Mouse (Mus musculus) gastrocnemius, adult 18-20 months (tissue): Measurements from ENCODE around the gene Atp7a. TPM values are rescaled to one million over a fixed set of nuclear protein-coding genes. Genes with fewer than 3 reads are reported as not detected.

Experiments used
- DNase-seq: peaks from one replicate; pipeline ENCODE4 v3.0.0; 2021; ENCODE audit warnings: low spot score
- total RNA-seq, 2 experiments: library from RNA; stranded (reverse); gene quantifications; 2 replicates each; pipeline ENCODE4 v1.2.3; 2021

Gene Atp7a
- total RNA-seq, 2 experiments from 2014 or later, result 7.2 to 7.5 TPM

- DNase-seq, result peak; percentile 62
Observed at GRCm38 (mm10) chrX:106171106-106171852, 144.2 kb downstream of the Atp7a start.

- DNase-seq, result no peak
Observed at GRCm38 (mm10) chrX:106171853-106172154, 144.7 kb downstream of the Atp7a start.

Other genes starting within 250 kb of the Atp7a start
- gene Atrx, start 97.9 kb upstream of the Atp7a start, total RNA-seq, result 10 to 100 TPM; 32.3 to 32.5 TPM
- gene Magt1, start 15.4 kb upstream of the Atp7a start, total RNA-seq, result 10 to 100 TPM; 26.5 to 27.0 TPM
- 100 to 1,000 TPM; 834 to 889 TPM for gene Cox7b, start 11.6 kb upstream of the Atp7a start, total RNA-seq
- under 1 TPM; 0.14 to 0.17 TPM for gene Tlr13, start 115.9 kb downstream of the Atp7a start, total RNA-seq
- 100 to 1,000 TPM; 795 to 881 TPM for gene Pgk1, start 159.8 kb downstream of the Atp7a start, total RNA-seq
- gene Taf9b, start 193.9 kb downstream of the Atp7a start, total RNA-seq, result 1 to 10 TPM; 9.5 to 9.7 TPM
- not detected for gene Fnd3c2, start 228.1 kb downstream of the Atp7a start, total RNA-seq